Mouse (Mus musculus): ENCODE measurements around the gene Aoc1. TPM values are rescaled to one million over a fixed set of nuclear protein-coding genes. Genes with fewer than 3 reads are reported as not detected.

The Aoc1 gene
- 0.11 TPM in 2 replicates for polyA plus RNA-seq (2015; fragmentation: Nextera tagmentation; extraction: Ambion mirVana)

DNA sequence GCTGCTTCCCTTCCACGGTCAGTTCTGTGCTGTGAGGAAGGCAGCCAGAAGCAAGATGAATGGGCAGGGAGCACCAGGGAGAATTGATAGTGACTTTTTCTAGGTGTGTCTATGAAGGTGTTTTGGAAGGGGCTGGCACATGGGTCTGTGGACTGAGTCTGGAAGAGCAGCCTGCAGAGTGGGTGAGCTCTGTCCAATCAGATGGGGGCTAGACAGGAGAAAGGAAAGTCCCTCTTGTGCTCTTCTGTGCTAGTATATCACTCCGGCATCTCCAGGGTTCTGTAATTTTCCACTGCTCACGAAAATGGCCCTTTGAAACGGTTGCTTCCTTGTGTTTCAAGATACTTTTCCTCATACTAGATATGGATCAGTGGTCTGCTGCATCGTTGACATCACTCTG lies at the start of gene Aoc1:
TSS of gene Aoc1 (plus strand) at position 301 of the 400 bp plus-strand sequence.
- no peak within 1 kb of the TSS for H3K27ac ChIP-seq (ENCODE audit: low read depth)
- H3K9ac ChIP-seq (replicated peaks): no peak within 1 kb of the TSS
- H3K4me1 ChIP-seq (ENCODE audit: insufficient read depth): no peaks in the 10 kb centered on the region
- no peaks in the 10 kb centered on the region for H3K36me3 ChIP-seq (replicated peaks; ENCODE audit: insufficient read depth, low read length)
- DNase-seq: no peak
- H3K9me3 ChIP-seq (ENCODE audit: low read length): no peaks in the 10 kb centered on the region
- no peak within 1 kb of the TSS for H3K4me2 ChIP-seq (ENCODE audit: low read depth, low read length)
- 68% methylated on average over 5 of the region's 5 CpGs for WGBS (ENCODE audit: insufficient replicate concordance)
- TF ChIP-seq CTCF (IDR thresholded peaks at IDR 0.05; ENCODE audit: low read depth): no peak
- no peak for TF ChIP-seq EP300 (IDR thresholded peaks at IDR 0.05; ENCODE audit: low read depth)
- H3K27me3 ChIP-seq (ENCODE audit: insufficient read depth, low read length): no peaks in the 10 kb centered on the region
- no peak within 1 kb of the TSS for H3K4me3 ChIP-seq (ENCODE audit: low read depth, low read length)
- no peak for ATAC-seq

DNA sequence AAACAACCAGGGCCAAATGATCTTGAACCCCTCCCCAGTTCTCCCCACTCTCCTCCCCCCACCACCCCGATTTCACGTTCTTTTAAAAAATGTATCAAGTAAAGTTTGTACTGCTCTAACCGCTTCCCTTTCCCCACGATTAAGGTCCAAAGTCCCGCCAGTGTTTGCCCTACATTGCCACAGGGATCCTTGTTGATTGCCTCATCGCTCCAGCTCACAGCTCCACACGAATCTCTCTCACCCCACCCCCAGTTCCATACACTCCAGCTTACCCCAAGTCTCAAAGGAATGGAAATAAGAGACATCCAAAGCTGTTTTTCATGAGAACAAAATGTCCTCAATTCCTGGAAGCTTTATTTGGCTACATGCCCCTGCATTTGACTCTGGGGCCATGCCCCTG lies 47.7 kb upstream of the Aoc1 start:
- no peak overlapping the region; the same call in 1 of the 2 replicates for H3K4me2 ChIP-seq (ENCODE audit: low read depth, low read length)
- H3K9ac ChIP-seq (replicated peaks): no peak overlapping the region
- WGBS (ENCODE audit: insufficient replicate concordance): 38% methylated on average over 7 of the region's 7 CpGs
- TF ChIP-seq EP300 (IDR thresholded peaks at IDR 0.05; ENCODE audit: low read depth) (peak; percentile 56), CTCF (IDR thresholded peaks at IDR 0.05; ENCODE audit: low read depth) (no peak)
- no peaks in the 10 kb centered on the region for H3K36me3 ChIP-seq (replicated peaks; ENCODE audit: insufficient read depth, low read length)
- H3K27me3 ChIP-seq (ENCODE audit: insufficient read depth, low read length): no peaks in the 10 kb centered on the region
- no peaks in the 10 kb centered on the region for H3K9me3 ChIP-seq (ENCODE audit: low read length)
- peak; percentile 69 for DNase-seq
- peaks cover 21% of the 10 kb centered on the region for H3K4me1 ChIP-seq (ENCODE audit: insufficient read depth)
- H3K27ac ChIP-seq (ENCODE audit: low read depth): peak overlapping the region; percentile 89
- peak; percentile 96 for ATAC-seq
- H3K4me3 ChIP-seq (ENCODE audit: low read depth, low read length): no peak overlapping the region

DNA sequence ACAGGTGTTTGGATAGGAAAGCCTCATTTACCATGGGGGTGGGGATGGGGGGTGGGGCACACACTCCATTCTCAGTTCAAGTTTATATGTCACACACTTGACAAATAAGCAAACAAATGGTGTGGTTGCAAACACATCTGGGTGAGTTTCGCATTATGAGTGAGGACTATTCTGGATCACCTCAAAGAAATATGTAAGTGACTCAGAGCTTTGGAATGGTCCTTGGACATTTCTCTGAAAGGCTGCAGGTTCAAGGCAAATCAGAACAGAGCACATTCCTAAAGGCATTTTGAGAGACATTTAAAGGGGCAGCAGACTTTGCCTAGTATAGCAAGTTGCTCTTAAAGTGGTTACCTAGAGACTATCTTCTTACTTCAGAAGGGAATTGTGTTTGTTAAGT lies 43.7 kb upstream of the Aoc1 start:
- Histone ChIP-seq H3K4me2 (ENCODE audit: low read depth, low read length) (no peak overlapping the region), H3K9me3 (ENCODE audit: low read length) (no peaks in the 10 kb centered on the region), H3K36me3 (replicated peaks; ENCODE audit: insufficient read depth, low read length) (peaks cover 12% of the 10 kb centered on the region), H3K9ac (replicated peaks) (no peak overlapping the region), H3K4me3 (ENCODE audit: low read depth, low read length) (no peak overlapping the region), H3K27ac (ENCODE audit: low read depth) (no peak overlapping the region), H3K27me3 (ENCODE audit: insufficient read depth, low read length) (no peaks in the 10 kb centered on the region), H3K4me1 (ENCODE audit: insufficient read depth) (peaks cover 26% of the 10 kb centered on the region)
- WGBS (ENCODE audit: insufficient replicate concordance): 63% methylated on average over 1 of the region's 1 CpGs
- ATAC-seq: no peak
- no peak for TF ChIP-seq EP300 (IDR thresholded peaks at IDR 0.05; ENCODE audit: low read depth)
- no peak for TF ChIP-seq CTCF (IDR thresholded peaks at IDR 0.05; ENCODE audit: low read depth)
- DNase-seq: no peak

DNA sequence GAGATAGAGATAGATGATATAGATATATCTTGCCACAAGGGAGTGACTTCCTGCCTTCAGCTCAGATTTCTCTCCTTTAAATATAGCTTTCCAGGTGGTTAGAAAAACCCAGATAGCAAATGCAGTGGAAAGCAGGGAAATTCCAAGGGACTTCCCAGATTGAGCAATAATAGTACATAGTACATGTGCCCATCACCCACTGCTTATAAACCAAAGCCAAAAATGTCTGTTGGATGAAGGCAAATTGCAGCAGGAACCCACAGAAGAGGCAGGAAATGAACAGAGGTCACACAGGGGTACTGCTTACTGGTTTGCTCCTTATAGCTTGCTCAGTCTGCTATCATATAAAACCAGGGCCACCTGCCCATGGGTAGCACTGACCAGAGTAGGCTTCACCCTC lies 43.0 kb upstream of the Aoc1 start:
- peak overlapping the region; percentile 66 for H3K27ac ChIP-seq (ENCODE audit: low read depth)
- ATAC-seq: peak; percentile 42
- H3K9ac ChIP-seq (replicated peaks): no peak overlapping the region
- TF ChIP-seq CTCF (IDR thresholded peaks at IDR 0.05; ENCODE audit: low read depth): no peak
- TF ChIP-seq EP300 (IDR thresholded peaks at IDR 0.05; ENCODE audit: low read depth): peak; percentile 33; the same call in 1 of the 2 replicates
- H3K4me3 ChIP-seq (ENCODE audit: low read depth, low read length): no peak overlapping the region
- H3K9me3 ChIP-seq (ENCODE audit: low read length): no peaks in the 10 kb centered on the region
- H3K4me2 ChIP-seq (ENCODE audit: low read depth, low read length): no peak overlapping the region
- peaks cover 25% of the 10 kb centered on the region for H3K4me1 ChIP-seq (ENCODE audit: insufficient read depth)
- no peaks in the 10 kb centered on the region for H3K27me3 ChIP-seq (ENCODE audit: insufficient read depth, low read length)
- peaks cover 18% of the 10 kb centered on the region for H3K36me3 ChIP-seq (replicated peaks; ENCODE audit: insufficient read depth, low read length)
- no peak for DNase-seq

DNA sequence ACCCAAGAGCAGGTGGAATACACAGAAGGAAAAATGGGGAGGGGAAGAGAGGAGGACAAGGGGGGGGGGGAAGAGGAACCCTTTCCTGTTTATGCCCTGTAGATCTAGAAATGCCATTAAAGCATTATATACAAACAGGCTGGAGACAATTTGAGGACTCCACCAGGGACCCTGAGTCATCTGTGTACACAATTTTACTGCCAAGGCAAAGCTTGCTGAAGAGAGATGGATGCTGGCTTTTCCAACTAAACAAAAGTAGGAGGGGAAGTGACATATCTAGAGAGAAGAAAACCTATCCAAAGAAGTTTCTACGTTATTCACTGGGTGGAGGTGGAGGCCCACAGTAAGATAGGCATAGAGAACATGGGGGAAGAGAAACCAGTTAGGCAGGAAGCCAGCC lies 42.5 kb upstream of the Aoc1 start:
- DNase-seq (no peak), ATAC-seq (peak; percentile 48; the same call in 1 of the 2 replicates)
- Histone ChIP-seq H3K4me1 (ENCODE audit: insufficient read depth) (peaks cover 24% of the 10 kb centered on the region), H3K4me2 (ENCODE audit: low read depth, low read length) (no peak overlapping the region), H3K36me3 (replicated peaks; ENCODE audit: insufficient read depth, low read length) (peaks cover 23% of the 10 kb centered on the region), H3K9ac (replicated peaks) (no peak overlapping the region), H3K4me3 (ENCODE audit: low read depth, low read length) (no peak overlapping the region), H3K27ac (ENCODE audit: low read depth) (peak overlapping the region; percentile 66), H3K9me3 (ENCODE audit: low read length) (no peaks in the 10 kb centered on the region), H3K27me3 (ENCODE audit: insufficient read depth, low read length) (no peaks in the 10 kb centered on the region)
- TF ChIP-seq EP300 (IDR thresholded peaks at IDR 0.05; ENCODE audit: low read depth) (no peak), CTCF (IDR thresholded peaks at IDR 0.05; ENCODE audit: low read depth) (no peak)
- WGBS (ENCODE audit: insufficient replicate concordance): 16% methylated on average over 1 of the region's 1 CpGs

DNA sequence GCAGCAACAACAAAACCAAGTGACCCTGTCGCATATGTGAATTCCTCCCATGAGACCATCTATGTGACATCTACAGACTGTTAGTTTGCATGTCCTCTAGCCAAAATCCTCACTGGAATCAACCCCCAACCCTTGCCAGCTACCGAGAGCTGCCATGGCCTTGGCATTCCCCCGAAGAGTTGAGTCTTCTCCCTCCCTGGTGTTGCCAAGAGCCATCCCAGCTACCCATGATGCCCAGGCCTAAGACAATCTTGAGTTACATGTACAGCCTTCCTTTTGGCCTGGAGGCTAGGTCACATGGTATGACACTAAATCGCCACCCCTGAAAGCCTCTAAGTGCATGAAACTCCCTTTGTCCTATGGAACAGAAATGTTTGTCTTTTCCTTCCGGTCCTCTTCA lies 41.6 kb upstream of the Aoc1 start:
- Histone ChIP-seq H3K9ac (replicated peaks) (no peak overlapping the region), H3K27ac (ENCODE audit: low read depth) (peak overlapping the region; percentile 66), H3K4me1 (ENCODE audit: insufficient read depth) (peaks cover 21% of the 10 kb centered on the region), H3K36me3 (replicated peaks; ENCODE audit: insufficient read depth, low read length) (peaks cover 27% of the 10 kb centered on the region), H3K4me2 (ENCODE audit: low read depth, low read length) (no peak overlapping the region), H3K27me3 (ENCODE audit: insufficient read depth, low read length) (no peaks in the 10 kb centered on the region), H3K9me3 (ENCODE audit: low read length) (no peaks in the 10 kb centered on the region), H3K4me3 (ENCODE audit: low read depth, low read length) (no peak overlapping the region)
- TF ChIP-seq EP300 (IDR thresholded peaks at IDR 0.05; ENCODE audit: low read depth) (no peak), CTCF (IDR thresholded peaks at IDR 0.05; ENCODE audit: low read depth) (no peak)
- no peak for ATAC-seq
- WGBS (ENCODE audit: insufficient replicate concordance): 82% methylated on average over 5 of the region's 5 CpGs
- DNase-seq: no peak

DNA sequence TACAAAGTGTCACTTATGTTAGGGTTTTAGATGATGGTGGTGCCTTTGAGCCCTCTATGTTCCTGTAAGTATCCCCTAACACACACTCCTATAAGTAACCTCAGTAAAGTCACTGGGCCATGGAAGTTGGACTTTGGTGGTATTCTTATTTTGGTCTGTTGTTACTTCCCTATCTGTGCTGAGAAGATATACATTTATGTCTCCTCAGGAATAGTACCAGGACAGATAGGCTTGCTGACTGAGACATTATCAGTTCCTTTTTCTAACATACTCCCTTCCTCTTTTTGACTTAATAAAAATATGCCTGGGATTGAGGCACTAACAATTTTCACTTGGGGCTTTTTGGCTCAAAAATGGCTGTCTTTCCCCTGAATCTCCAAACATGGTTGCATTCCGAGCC lies 40.3 kb upstream of the Aoc1 start:
- Histone ChIP-seq H3K4me1 (ENCODE audit: insufficient read depth) (peaks cover 21% of the 10 kb centered on the region), H3K9me3 (ENCODE audit: low read length) (no peaks in the 10 kb centered on the region), H3K36me3 (replicated peaks; ENCODE audit: insufficient read depth, low read length) (peaks cover 27% of the 10 kb centered on the region), H3K4me2 (ENCODE audit: low read depth, low read length) (no peak overlapping the region), H3K27ac (ENCODE audit: low read depth) (no peak overlapping the region), H3K27me3 (ENCODE audit: insufficient read depth, low read length) (no peaks in the 10 kb centered on the region), H3K4me3 (ENCODE audit: low read depth, low read length) (no peak overlapping the region), H3K9ac (replicated peaks) (no peak overlapping the region)
- TF ChIP-seq CTCF (IDR thresholded peaks at IDR 0.05; ENCODE audit: low read depth): no peak
- no peak for TF ChIP-seq EP300 (IDR thresholded peaks at IDR 0.05; ENCODE audit: low read depth)
- ATAC-seq: no peak
- DNase-seq: no peak
- WGBS (ENCODE audit: insufficient replicate concordance): 68% methylated on average over 1 of the region's 1 CpGs
